Mouse (Mus musculus) heart, embryonic 13.5 days (tissue): ENCODE results near the gene Hist1h2bq. TPM values are rescaled to one million over a fixed set of nuclear protein-coding genes. Genes with fewer than 3 reads are reported as not detected.

ENCODE experiments used
- ATAC-seq: fragments of 200-750 bp; cut with Nextera tagmentation; 2 replicates; pipeline ENCODE4 v1.8.0; 2017; ENCODE audit warnings: moderate TSS enrichment; ENCODE audit not compliant: insufficient number of reproducible peaks, low FRiP score, low TSS enrichment; ENCODE audit errors: extremely low read depth
- H3K27ac ChIP-seq: fragments of 300-500 bp; sonication (generic); replicated peaks from 2 replicates; pipeline ENCODE4 v1.5.1; 2015; ENCODE audit warnings: moderate library complexity, mild to moderate bottlenecking, inconsistent platforms
- H3K27me3 ChIP-seq: fragments of 300-500 bp; sonication (generic); replicated peaks from 2 replicates; pipeline ENCODE4 v1.6.1; 2015; ENCODE audit warnings: mild to moderate bottlenecking, inconsistent platforms
- H3K36me3 ChIP-seq: fragments of 300-500 bp; sonication (generic); 2 replicates; pipeline ENCODE4 v1.6.1; 2015; ENCODE audit warnings: mild to moderate bottlenecking, inconsistent platforms
- H3K4me1 ChIP-seq: fragments of 300-500 bp; sonication (generic); 2 replicates; pipeline ENCODE4 v1.6.1; 2015; ENCODE audit warnings: inconsistent platforms
- H3K4me2 ChIP-seq: fragments of 300-500 bp; sonication (generic); 2 replicates; pipeline ENCODE4 v1.6.1; 2015; ENCODE audit warnings: inconsistent platforms, mild to moderate bottlenecking, moderate library complexity
- H3K4me3 ChIP-seq: fragments of 300-500 bp; sonication (generic); 2 replicates; pipeline ENCODE4 v1.5.1; 2015; ENCODE audit warnings: moderate library complexity, mild to moderate bottlenecking, inconsistent platforms
- H3K9ac ChIP-seq: fragments of 300-500 bp; sonication (generic); 2 replicates; pipeline ENCODE4 v1.6.1; 2015; ENCODE audit warnings: inconsistent platforms, mild to moderate bottlenecking, moderate library complexity
- H3K9me3 ChIP-seq: fragments of 300-500 bp; sonication (generic); 2 replicates; pipeline ENCODE4 v1.6.1; 2016; ENCODE audit warnings: inconsistent platforms
- WGBS: fragments of 180-500 bp; shearing (Covaris S2); methylation state at CpG from one replicate; pipeline ENCODE4 v1.1.7; 2015; ENCODE audit warnings: mixed read lengths; 5-methylcytosine and 5-hydroxymethylcytosine counted together
- microRNA-seq: library from miRNA; unstranded; fragments of <30 nt; microRNA quantifications from one replicate; pipeline ENCODE4, GENCODE M21; 2016
- polyA plus RNA-seq: library from polyadenylated mRNA; unstranded; fragments of >200 nt; fragmentation: Nextera tagmentation; extraction: Ambion mirVana; gene quantifications from 2 replicates; pipeline ENCODE4 v1.2.1, GENCODE M21; 2015

The Hist1h2bq gene
- polyA plus RNA-seq, 1 experiment from 2014 or later, result 8.4 TPM

- Histone ChIP-seq H3K9me3 (no peaks in the 10 kb centered on the region), H3K27ac (peak overlapping the region; percentile 92), H3K9ac (peak overlapping the region; percentile 92), H3K4me2 (peak overlapping the region; percentile 79), H3K4me1 (peaks cover 33% of the 10 kb centered on the region), H3K27me3 (no peaks in the 10 kb centered on the region), H3K36me3 (no peaks in the 10 kb centered on the region), H3K4me3 (peak overlapping the region; percentile 67)
- peak; percentile 57; the same call in 1 of the 2 replicates for ATAC-seq
- 7% methylated on average over 33 of the region's 33 CpGs for WGBS
Measured at GRCm38 (mm10) chr13:21778814-21779766, 30.9 kb downstream of the Hist1h2bq start.

Small RNA genes within 50 kb of the gene (microRNA-seq; reads per million reads assigned to microRNA genes)
- gene Gm19658, result not detected
- gene Gm44346, result not detected
- gene Gm44466, result not detected

Other genes with a start within 250 kb of the Hist1h2bq start
- gene Olfr1364, start 228.4 kb downstream of the Hist1h2bq start, polyA plus RNA-seq, result not detected in 2 replicates
- gene Olfr1362, start 196.2 kb downstream of the Hist1h2bq start, polyA plus RNA-seq, result not detected in 2 replicates
- not detected in 2 replicates for gene Olfr11, start 167.7 kb downstream of the Hist1h2bq start, polyA plus RNA-seq
- gene Olfr1361, start 146.8 kb downstream of the Hist1h2bq start, polyA plus RNA-seq, result not detected in 2 replicates
- gene Olfr1360, start 132.8 kb downstream of the Hist1h2bq start, polyA plus RNA-seq, result not detected in 2 replicates
- gene Olfr1359, start 112.1 kb downstream of the Hist1h2bq start, polyA plus RNA-seq, result not detected in 2 replicates
- gene Hist1h2bl, start 94.1 kb downstream of the Hist1h2bq start, polyA plus RNA-seq, result 1.9 TPM in 1 of 2 replicates, not detected in the other
- 9.8 and 10.5 TPM in 2 replicates for gene Hist1h2ai, start 93.8 kb downstream of the Hist1h2bq start, polyA plus RNA-seq
- 0.62 and 2.3 TPM in 2 replicates for gene Hist1h3h, start 92.5 kb downstream of the Hist1h2bq start, polyA plus RNA-seq
- 1.5 TPM in 2 replicates for gene Hist1h2bm, start 88.2 kb downstream of the Hist1h2bq start, polyA plus RNA-seq
- 0.45 and 0.96 TPM in 2 replicates for gene Hist1h4j, start 75.1 kb downstream of the Hist1h2bq start, polyA plus RNA-seq
- gene Hist1h4k, start 59.7 kb downstream of the Hist1h2bq start, polyA plus RNA-seq, result 1.3 TPM in 1 of 2 replicates, not detected in the other
- 9.5 and 15.8 TPM in 2 replicates for gene Hist1h2ak, start 56.4 kb downstream of the Hist1h2bq start, polyA plus RNA-seq
- 1.4 and 3.5 TPM in 2 replicates for gene Hist1h2bn, start 56.1 kb downstream of the Hist1h2bq start, polyA plus RNA-seq
- gene Hist1h1b, start 29.6 kb downstream of the Hist1h2bq start, polyA plus RNA-seq, result 13.1 and 13.2 TPM in 2 replicates
- 63.6 and 66.6 TPM in 2 replicates for gene Hist1h3i, start 26.8 kb downstream of the Hist1h2bq start, polyA plus RNA-seq
- gene Hist1h2an, start 23.0 kb downstream of the Hist1h2bq start, polyA plus RNA-seq, result 1.2 and 6.6 TPM in 2 replicates
- gene Hist1h2bp, start 22.7 kb downstream of the Hist1h2bq start, polyA plus RNA-seq, result 0.37 and 0.49 TPM in 2 replicates
- not detected in 2 replicates for gene Hist1h2ao, start 268 bp upstream of the Hist1h2bq start, polyA plus RNA-seq
- gene Hist1h4m, start 1.5 kb upstream of the Hist1h2bq start, polyA plus RNA-seq, result not detected in 2 replicates
- gene Hist1h4n, start 22.0 kb upstream of the Hist1h2bq start, polyA plus RNA-seq, result 11.2 and 15.6 TPM in 2 replicates
- gene Hist1h2ap, start 23.3 kb upstream of the Hist1h2bq start, polyA plus RNA-seq, result 1,655 and 1,669 TPM in 2 replicates
- 9.2 and 10.8 TPM in 2 replicates for gene Hist1h2br, start 23.5 kb upstream of the Hist1h2bq start, polyA plus RNA-seq
- 5.2 and 6.3 TPM in 2 replicates for gene Zfp184, start 134.9 kb upstream of the Hist1h2bq start, polyA plus RNA-seq
- gene Pom121l2, start 171.0 kb upstream of the Hist1h2bq start, polyA plus RNA-seq, result 0.05 and 0.07 TPM in 2 replicates
- gene Prss16, start 199.5 kb upstream of the Hist1h2bq start, polyA plus RNA-seq, result 0.59 and 3.3 TPM in 2 replicates
- 4.1 and 11.0 TPM in 2 replicates for gene Hist1h2ah, start 225.4 kb upstream of the Hist1h2bq start, polyA plus RNA-seq
- 3.1 and 3.4 TPM in 2 replicates for gene Hist1h2bk, start 225.7 kb upstream of the Hist1h2bq start, polyA plus RNA-seq
- 10.8 and 11.3 TPM in 2 replicates for gene Hist1h4i, start 231.2 kb upstream of the Hist1h2bq start, polyA plus RNA-seq
- 15.8 and 19.9 TPM in 2 replicates for gene Hist1h2ag, start 232.7 kb upstream of the Hist1h2bq start, polyA plus RNA-seq
- 3.9 and 5.9 TPM in 2 replicates for gene Hist1h2bj, start 233.0 kb upstream of the Hist1h2bq start, polyA plus RNA-seq